Mouse (Mus musculus) left cerebral cortex, adult 8-10 months (tissue): ENCODE results near the gene Gm3476. TPM values are rescaled to one million over a fixed set of nuclear protein-coding genes. Genes with fewer than 3 reads are reported as not detected.
A peak's percentile ranks its signal among the peaks of the same experiment; 100 is the strongest.
"Not testable (repeated sequence)": the region's sequence is repeated elsewhere in the genome, so short reads cannot be mapped to it uniquely, and the experiment has no call there.

ENCODE experiments used
- DNase-seq, 2 experiments: peaks; one replicate each; pipeline ENCODE4 v3.0.0; 2022; ENCODE audit warnings: low spot score in 2 of 2
- total RNA-seq, 4 experiments: library from RNA; stranded (reverse); gene quantifications; 2 replicates each; pipeline ENCODE4 v1.2.4; 2022

Gm3476 gene
- not detected for total RNA-seq

DNA sequence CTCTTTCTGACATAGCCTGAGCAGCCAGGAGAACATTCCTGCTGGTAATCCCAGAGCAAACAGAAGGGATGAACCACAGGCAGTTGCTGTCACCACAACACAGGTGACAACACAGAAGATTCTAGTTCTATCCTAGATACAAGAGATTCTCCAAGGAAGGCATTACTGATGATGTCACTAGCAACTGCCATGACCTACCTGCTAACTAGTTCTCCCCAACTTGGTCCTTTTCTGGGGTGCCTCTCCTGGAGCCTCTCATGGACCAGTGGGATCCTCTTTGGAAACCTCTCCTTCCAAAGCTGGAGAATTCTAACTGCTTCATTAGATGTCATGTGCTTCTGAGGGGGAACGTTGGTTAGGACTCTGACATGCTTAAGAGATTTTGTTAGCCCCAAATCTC, at the start of gene Gm3476:
Gm3476 (minus strand) TSS at position 101 of the 400 bp plus-strand sequence.
- not testable (repeated sequence) for DNase-seq

DNA sequence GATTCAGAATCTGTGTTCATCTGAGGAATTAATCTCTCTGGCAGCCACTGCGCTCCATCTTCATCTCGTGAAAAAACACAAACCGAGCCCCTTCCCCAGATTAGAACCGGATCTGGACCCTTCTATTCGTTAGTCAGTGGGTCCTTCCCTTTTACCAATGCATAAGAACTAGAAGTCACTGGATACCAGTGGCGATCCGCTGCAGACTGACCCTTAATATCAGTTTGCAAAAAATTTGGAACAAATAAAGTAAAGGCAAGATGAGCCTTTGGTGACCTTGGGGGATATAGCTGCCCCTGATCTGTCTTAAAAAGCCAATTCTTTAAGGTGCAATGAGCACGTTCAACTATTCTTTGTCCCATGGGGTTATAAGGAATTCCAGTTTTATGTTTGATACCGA, 37.9 kb upstream of the Gm3476 start:
- DNase-seq: not testable (repeated sequence)

DNA sequence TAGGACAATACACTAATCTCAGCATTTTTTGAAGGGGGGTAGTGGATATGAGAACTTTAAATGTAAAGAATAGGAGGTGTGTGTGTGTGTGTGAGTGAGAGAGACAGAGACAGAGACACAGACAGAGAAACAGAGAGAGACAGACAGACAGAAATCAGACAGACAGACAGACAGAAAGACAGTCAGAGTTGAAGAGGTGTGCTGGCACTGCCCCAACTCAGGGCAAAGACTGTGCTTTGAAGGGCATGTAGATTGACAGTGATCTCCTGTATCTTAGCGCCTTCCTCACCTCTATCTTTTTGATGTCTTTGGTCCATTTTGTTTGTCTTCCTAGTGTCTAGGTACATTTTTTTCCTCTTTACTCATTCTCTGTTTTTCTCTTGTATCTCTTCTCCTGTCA, 35.5 kb upstream of the Gm3476 start:
- not testable (repeated sequence) for DNase-seq

GRCm38 (mm10) chr14:6108272-6108925, 17.2 kb downstream of the Gm3476 start, which contains the start of gene Gm3468:
Gm3468 (minus strand) TSS chr14:6108665.
- peak; percentile 16 to 20 for DNase-seq

GRCm38 (mm10) chr14:6107500-6107899, 18.1 kb downstream of the Gm3476 start:
- not testable (repeated sequence) for DNase-seq

DNA sequence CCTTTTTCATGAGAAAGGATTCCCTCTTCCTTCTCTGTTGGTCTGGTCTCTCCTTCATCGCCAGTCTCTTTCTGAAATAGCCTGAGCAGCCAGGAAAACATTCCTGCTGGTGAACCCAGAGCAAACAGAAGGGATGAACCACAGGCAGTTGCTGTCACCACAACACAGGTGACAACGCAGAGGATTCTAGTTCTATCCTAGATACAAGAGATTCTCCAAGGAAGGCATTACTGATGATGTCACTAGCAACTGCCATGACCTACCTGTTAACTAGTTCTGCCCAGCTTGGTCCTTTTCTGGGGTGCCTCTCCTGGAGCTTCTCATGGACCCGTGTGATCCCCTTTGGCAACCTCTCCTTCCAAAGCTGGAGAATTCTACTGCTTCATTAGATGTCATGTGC, 31.8 kb downstream of the Gm3476 start, which contains the start of gene Gm8206:
Gm8206 (minus strand) TSS at position 101 of the 400 bp plus-strand sequence.
- DNase-seq: not testable (repeated sequence)

- not testable (repeated sequence) for DNase-seq
Observed at GRCm38 (mm10) chr14:6058167-6058566, 67.4 kb downstream of the Gm3476 start, which contains the start of gene Gm6337. Gm6337 (minus strand) TSS chr14:6058267.

Other genes starting within 250 kb of the Gm3476 start
- 1 to 10 TPM in 3 of 4 experiments, under 1 TPM in 1; 0.73 to 1.5 (median 1.1) TPM for gene Gm8237, start 245.4 kb downstream of the Gm3476 start, total RNA-seq
- 1 to 10 TPM in 2 of 4 experiments, under 1 TPM in 2; 0.34 to 1.0 (median 0.97) TPM for gene Gm3248, start 164.1 kb downstream of the Gm3476 start, total RNA-seq
- gene Gm3453, start 146.7 kb downstream of the Gm3476 start, total RNA-seq: not detected
- not detected for gene Gm6337, start 67.5 kb downstream of the Gm3476 start, total RNA-seq
- under 1 TPM in 1 of 4 experiments, not detected in 3; 0.42 TPM for gene Gm8206, start 31.9 kb downstream of the Gm3476 start, total RNA-seq
- gene Gm3468, start 17.1 kb downstream of the Gm3476 start, total RNA-seq: 1 to 10 TPM; 1.0 to 1.2 (median 1.1) TPM
- 1 to 10 TPM in 1 of 4 experiments, under 1 TPM in 3; 0.74 to 1.5 (median 0.90) TPM for gene Gm21560, start 93.5 kb upstream of the Gm3476 start, total RNA-seq
- gene Gm3411, start 161.4 kb upstream of the Gm3476 start, total RNA-seq: 1 to 10 TPM in 3 of 4 experiments, under 1 TPM in 1; 0.96 to 2.5 (median 1.9) TPM
- gene Gm21103, start 179.0 kb upstream of the Gm3476 start, total RNA-seq: not detected
- not detected for gene Gm3618, start 217.9 kb upstream of the Gm3476 start, total RNA-seq